Mouse (Mus musculus): ENCODE data around the gene Cd300lg.

Gene Cd300lg

DNA sequence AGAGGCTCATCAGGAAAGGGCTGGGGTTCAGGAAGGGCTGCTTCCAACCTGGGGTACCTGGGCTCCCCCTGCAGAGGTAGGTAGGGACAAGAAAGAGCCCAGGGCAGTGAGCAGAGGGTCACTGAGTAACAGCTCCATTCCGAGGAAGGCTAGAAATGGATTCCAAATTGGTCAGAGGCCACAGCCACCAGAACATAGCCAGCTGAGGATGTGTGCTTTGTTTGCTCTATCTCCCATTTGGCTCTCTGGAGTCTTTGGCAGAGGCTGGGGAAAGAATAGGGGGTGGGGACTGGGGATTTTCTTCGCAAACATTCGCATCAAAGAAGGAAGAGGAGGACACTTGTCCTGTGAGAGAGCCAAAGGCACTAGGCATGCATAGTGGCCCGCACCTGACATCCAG is 10.6 kb downstream of the Cd300lg start:
- no peak for DNase-seq (ENCODE audit: low spot score)

- no peak for DNase-seq (ENCODE audit: low spot score)
Measured at GRCm38 (mm10) chr11:102052697-102053096, 11.4 kb downstream of the Cd300lg start.

DNA sequence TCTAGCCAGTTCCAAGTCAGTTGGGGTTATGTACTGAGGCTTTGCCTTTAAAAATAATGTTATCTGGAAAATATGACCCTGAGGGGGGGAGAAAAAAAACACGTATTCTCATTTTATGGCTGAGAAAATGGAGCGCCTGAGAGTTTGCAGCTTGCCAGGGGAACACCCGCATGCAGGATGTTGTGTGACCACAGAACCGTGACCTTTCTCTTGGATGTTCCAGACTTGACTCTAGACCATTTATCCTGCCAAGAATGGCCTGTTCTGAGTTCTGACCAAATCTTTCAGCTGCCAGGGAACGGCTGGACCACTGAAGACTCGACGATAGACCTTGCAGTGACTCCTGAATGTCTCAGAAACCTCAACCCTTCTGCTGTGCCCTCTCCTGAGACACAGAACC is 11.9 kb downstream of the Cd300lg start:
- no peak for DNase-seq (ENCODE audit: low spot score)

DNA sequence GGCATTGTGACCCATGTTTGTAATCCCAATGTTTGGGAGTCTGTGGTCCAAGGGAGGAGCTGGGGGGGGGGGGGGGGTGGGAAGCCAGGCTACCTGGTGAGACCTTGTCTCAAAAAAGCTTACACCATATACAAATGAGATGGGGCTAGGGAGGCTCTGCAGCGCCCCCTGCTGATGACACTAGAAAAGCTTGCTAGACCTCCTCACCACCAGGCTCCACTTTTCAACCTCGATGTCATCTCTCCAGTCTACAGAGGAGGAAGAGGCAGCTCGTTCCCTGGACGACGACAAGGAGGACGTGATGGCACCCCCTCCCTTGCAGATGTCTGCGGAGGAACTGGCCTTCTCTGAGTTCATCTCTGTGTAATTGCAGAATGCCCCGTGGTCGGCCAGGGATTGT is 12.5 kb downstream of the Cd300lg start:
- DNase-seq (ENCODE audit: low spot score), result peak; percentile 3

DNA sequence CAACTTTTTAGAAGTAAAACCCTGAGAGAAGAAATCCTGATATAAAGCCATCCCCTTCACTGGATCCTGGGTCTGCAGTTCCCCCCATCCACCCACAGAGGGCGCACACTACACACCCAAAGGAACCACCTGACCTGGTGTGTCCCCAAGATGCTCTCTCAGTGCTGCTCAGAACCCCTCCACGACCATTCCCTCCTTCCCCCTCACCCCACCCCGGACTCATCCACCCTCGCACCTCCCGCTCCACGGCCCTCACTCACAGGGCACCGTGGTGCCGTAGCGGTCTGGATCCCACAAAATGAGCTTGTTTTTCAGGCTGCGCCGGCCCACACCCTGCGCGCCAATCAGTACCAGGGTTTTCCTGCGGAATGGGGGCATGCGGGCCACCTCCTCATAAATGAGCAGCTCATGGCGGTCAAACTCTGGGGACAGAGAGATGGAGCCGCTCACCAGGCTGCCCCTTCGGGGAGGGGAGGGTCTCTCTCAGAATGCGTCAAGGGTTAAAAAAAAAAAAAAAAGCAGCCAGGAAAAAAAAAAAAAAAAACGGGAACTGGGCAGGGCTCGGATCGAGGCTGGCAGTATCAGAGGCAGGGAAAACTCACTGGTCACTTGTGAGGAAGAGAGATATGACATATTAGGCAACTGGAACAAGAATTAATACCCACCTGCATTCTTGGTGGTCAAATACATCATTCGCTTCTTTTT is 20.1 kb downstream of the Cd300lg start:
- DNase-seq (ENCODE audit: low spot score), result peak; percentile 51

GRCm38 (mm10) chr11:102061941-102062473 is 20.7 kb downstream of the Cd300lg start:
- no peak for DNase-seq (ENCODE audit: low spot score)

- no peak for DNase-seq (ENCODE audit: low spot score)
Measured at GRCm38 (mm10) chr11:102063076-102063475, 21.8 kb downstream of the Cd300lg start.

GRCm38 (mm10) chr11:102068969-102069368 is 27.7 kb downstream of the Cd300lg start:
- DNase-seq (ENCODE audit: low spot score), result no peak

GRCm38 (mm10) chr11:102069633-102070032 is 28.3 kb downstream of the Cd300lg start:
- no peak for DNase-seq (ENCODE audit: low spot score)

DNA sequence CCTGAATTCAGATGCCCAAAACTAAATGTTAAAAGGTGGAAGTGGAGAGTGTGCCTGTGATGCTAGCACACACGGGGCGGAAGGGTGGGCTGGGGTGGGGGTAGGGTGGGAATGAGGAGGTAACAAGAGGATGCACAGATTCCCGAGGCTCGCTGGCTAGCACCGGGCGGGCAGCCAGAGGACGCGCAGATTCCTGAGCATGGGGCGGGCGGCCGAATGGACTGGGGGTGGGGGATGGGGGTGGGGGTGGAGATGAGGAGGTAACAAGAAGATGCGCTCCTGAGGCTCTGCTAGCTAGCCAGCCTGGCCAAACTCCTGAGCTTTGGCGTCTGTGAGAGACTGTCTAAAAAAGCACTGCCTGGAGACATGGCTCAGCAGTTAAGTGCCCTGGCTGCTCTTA is 29.1 kb downstream of the Cd300lg start:
- no peak for DNase-seq (ENCODE audit: low spot score)

DNA sequence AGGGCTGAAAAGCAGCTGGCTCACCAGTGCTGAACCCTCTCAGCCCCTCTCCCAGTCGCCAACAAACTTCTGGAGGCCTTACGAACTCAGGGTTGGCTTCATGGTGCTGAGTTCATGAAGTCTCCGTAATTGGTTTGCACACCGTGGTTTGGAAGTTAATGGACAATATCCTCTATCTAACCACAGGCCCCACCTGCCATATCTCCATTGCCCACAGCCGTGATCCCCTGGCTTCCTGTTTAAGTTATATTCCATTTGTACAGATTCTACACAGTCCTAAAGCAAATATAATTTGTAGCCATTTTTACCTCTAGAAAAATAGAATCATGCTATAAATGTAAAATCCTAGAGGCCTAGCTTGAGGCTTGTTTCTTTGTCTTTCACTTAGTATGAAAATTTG is 31.4 kb downstream of the Cd300lg start:
- no peak for DNase-seq (ENCODE audit: low spot score)

DNA sequence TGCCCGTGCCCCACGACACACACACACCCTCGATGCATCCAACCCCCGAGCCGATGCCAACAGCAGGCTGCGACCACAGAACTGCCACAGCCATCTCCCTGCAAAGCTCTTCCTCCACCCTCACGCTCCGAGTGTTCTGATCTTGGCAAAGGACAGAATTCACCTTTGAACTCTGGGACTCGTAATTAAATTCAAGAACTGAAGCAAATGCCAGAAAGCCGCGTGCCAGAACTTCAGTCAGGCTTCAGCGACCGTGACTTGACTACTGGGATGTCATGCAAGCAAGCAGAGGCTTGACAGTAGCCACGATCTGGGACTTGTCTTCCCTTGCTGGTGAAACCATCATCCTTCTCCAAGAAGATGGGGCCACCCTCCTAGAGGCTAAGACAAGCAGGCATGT is 32.4 kb downstream of the Cd300lg start:
- no peak for DNase-seq (ENCODE audit: low spot score)

DNA sequence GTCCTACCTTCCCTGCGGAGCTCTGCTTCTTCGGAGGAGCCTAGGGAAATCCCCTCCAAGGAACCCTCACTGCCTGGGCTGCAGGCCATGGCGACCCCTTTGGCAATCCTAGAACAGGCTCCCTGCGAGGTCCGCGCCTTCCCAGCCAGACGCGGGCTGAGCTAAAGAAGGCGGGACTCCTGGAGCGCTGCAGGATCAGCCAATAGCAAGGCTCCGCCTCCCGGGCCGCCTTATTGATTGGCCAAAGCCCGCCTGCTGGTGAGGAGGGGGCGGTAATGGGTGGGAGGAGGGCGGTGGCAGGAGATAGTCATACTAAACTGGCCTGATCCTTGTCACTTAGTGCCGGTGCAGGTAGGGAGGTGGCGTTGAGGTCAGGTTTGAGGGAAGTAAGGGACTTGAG is 41.0 kb downstream of the Cd300lg start:
- no peak for DNase-seq (ENCODE audit: low spot score)

- no peak for DNase-seq (ENCODE audit: low spot score)
Measured at GRCm38 (mm10) chr11:102083193-102083592, 41.9 kb downstream of the Cd300lg start.

DNA sequence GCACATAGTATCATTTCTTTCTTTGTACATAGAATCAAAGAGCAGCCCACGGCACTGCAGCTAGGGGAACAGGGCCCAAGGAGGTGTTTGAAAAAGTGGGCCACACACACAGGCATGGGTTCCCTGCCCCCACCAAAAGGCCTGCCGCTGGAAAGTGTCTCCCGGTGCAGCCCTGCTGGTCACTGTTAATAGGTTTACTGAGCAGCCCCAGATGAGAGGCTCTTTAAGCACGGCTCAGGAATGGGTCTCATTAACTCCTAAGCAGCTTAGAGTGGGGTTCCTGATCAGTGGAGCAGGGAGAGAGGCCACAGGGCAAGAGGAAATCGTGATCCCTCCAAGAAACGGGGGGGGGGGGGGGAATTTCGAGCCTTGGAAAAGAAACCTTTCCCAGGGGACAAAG is 42.9 kb downstream of the Cd300lg start:
- no peak for DNase-seq (ENCODE audit: low spot score)

DNA sequence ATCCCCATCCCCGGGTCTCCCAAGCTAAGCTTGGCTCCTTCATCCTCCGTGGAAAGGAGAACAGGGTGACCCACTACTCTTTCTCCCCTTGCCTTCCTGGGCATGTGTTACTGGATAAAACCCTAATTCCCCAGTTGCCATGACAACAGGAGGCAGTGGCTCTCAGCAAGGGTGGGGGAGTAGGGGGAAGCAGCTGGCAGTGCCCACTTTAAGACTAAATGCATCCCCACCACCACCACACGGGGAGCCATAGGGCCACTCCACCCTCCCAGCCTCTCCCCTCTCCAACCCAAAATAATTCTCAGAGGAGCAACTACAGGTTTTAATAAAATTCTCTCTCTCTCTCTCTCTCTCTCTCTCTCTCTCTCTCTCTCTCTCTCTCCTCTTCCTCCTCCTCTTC is 45.0 kb downstream of the Cd300lg start:
- DNase-seq (ENCODE audit: low spot score), result peak; percentile 18

DNA sequence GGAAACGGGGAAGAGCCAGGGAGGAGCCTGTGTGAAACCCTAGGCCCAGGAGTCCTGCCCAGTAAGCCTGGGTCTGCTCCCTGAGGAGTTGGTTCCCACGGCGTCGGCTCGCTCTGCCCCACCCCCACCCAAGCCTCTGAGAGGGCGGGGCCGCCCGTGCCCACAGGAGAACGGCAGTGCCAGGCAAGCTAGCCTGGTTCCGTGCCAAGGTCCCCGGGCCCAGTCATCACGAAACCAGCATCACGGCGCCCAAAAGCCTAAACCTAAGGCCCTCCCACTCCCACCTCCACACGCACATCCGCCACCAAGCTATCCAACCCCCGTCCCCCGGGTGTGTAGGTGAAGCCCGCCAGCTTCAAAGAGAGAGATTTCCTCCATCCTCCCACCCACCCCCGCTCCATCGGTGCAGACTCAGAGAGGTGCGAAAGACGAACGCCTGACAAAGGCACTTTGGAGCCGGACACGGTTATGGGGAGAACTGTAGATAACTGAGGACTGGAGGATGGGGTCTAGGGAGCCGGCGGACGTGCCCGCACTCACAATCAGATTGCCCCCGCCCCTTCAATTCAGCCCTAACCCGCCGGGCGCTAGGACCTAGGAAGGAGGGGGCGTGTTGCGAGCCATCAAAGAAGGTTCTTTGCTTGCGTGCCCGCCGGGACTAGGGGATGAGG is 45.9 kb downstream of the Cd300lg start:
- DNase-seq (ENCODE audit: low spot score), result peak; percentile 89

- peak; percentile 27 for DNase-seq (ENCODE audit: low spot score)
Measured at GRCm38 (mm10) chr11:102087931-102088898, 46.9 kb downstream of the Cd300lg start, which contains the start of gene Mpp2. Mpp2 (minus strand) TSS chr11:102088515.

DNA sequence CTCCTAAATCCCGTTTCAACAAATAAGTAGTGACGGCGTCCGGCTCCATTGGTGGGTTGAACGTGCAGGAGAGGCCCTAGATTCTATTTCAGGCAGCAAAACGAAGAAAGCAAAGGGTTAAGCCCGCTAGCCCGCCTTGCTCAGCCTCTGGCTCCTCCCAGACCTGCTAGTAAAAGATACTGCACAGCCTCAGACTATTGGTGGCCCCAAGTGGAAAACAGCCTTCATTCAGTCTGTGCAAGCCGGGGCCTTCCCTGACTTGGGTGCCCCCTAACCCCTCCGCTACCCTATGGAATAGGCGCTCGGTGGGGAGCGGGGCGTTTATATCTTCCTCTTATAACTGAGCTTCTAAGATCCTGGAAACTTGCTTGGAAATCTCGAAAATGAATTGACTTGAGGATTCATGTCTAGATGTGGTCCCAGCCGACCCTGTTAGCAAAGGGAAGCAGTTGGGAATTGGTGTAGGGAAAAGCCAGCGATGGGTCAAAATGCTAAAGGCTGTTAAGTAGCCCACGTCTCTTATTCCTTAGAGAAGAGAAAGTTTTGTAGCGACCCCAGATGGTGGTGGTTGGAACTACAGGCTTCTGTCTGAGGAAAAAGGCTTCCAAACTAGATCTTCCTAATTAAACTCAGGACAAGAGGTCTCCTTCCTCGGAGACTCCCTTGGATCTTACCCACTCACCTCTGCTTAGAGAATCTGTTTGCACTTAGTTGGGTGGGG is 47.9 kb downstream of the Cd300lg start:
- peak; percentile 50 for DNase-seq (ENCODE audit: low spot score)

- no peak for DNase-seq (ENCODE audit: low spot score)
Measured at GRCm38 (mm10) chr11:102095676-102096075, 54.4 kb downstream of the Cd300lg start.

DNA sequence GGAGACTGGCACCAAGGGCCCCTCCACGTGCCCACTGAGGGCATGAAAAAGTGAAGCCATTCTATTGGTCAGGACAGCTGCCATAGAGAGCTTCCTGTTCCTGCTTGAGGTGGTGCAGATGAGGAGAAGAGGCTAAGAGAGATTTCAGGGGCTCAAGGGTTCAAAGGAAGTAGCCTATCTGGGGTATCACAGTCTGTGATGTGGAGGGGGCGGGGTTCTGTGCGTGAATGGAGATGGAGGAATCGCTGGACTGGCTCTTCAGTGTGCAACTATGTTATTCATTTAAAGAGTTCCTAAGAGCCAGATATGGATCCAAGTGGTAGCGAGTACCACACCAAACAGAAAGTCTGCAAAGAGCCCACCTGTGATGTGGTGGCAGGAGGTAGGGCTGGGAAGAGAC is 55.1 kb downstream of the Cd300lg start:
- DNase-seq (ENCODE audit: low spot score), result no peak

Data from T-cell, adult 2 months (primary cell).